In genomic region chr13:43199749-43200148, GRCm38 (mm10) we compare ENCODE assay signal across 9 mouse cellular contexts. TPM values are rescaled to one million over a fixed set of nuclear protein-coding genes. Genes with fewer than 3 reads are reported as not detected.
A peak's percentile ranks its signal among the peaks of the same experiment; 100 is the strongest.
DNase-seq lines count a peak whose midpoint lies in the region; ATAC-seq and TF ChIP-seq lines count a peak whose summit lies in the region.
"Had no signal": no experiment of that assay in that cellular context is flagged by ENCODE, and none has a peak within 500 bp of the region (broad histone marks: within the 10 kb centered on the region; RNA-seq: fewer than 3 reads in every experiment).

No protein-coding gene starts in this region.

- H3K4me2 ChIP-seq in heart, embryonic 11.5 days = no peak overlapping the region
- H3K4me2 ChIP-seq: liver, embryonic 15.5 days had no signal

- peak; percentile 75; the same call in 1 of the 2 replicates for TF ChIP-seq CTCF in spleen, adult 2 months (IDR thresholded peaks at IDR 0.05; ENCODE audit: extremely low read depth, insufficient read depth, insufficient read length, insufficient replicate concordance)

- WGBS in heart, embryonic 11.5 days (ENCODE audit: insufficient replicate concordance) = 66% methylated on average over 5 of the region's 5 CpGs
- WGBS in spleen, adult 2 months = 65% methylated on average over 5 of the region's 5 CpGs

- intact Hi-C loops in heart, postnatal 14 days (cut with DNase I) = loop anchor here (2.0 to 5.0 kb wide), 4 partner anchors 38 to 168 kb away; partner anchors contain the start of gene Sirt5

- no peak overlapping the region for H3K4me3 ChIP-seq in heart, embryonic 11.5 days (ENCODE audit: low read depth, low read length)
- no peak overlapping the region for H3K4me3 ChIP-seq in spleen, adult 2 months (ENCODE audit: extremely low read depth, insufficient read depth, insufficient read length)
- H3K4me3 ChIP-seq: liver, embryonic 15.5 days had no signal

- H3K27me3 ChIP-seq in heart, embryonic 11.5 days (ENCODE audit: control insufficient read depth, insufficient read depth, low read length) = peaks cover 3% of the 10 kb centered on the region; the same call in 1 of the 2 replicates
- no peaks in the 10 kb centered on the region for H3K27me3 ChIP-seq in spleen, adult 2 months (ENCODE audit: control insufficient read depth, insufficient read depth, low read length)

- ATAC-seq in heart, embryonic 11.5 days (replicated peaks; ENCODE audit: insufficient number of reproducible peaks, low FRiP score, low TSS enrichment) = no peak
- peak; percentile 34; the same call in 1 of the 2 replicates for ATAC-seq in monocyte, adult 5-6 weeks (replicated peaks; ENCODE audit: insufficient number of reproducible peaks, low FRiP score, low TSS enrichment, poor library complexity, severe bottlenecking)
- ATAC-seq in erythroid progenitor cell, adult 5-6 weeks (replicated peaks; ENCODE audit: low FRiP score, poor library complexity, severe bottlenecking) = no peak

- DNase-seq in heart, postnatal 14 days = peak; percentile 36 to 59
- peak in 1 of 2 experiments; percentile 61 for DNase-seq in spleen, adult 2 months (ENCODE audit: low read depth in 1 of 2, low spot score in 2 of 2)
- no peak for DNase-seq in spleen, adult 12 weeks (ENCODE audit: low spot score)
- peak; percentile 65 to 68 for DNase-seq in cerebellum, postnatal 36 days
- DNase-seq in urinary bladder, postnatal 10 days (ENCODE audit: low spot score) = no peak

- H3K4me1 ChIP-seq in heart, embryonic 11.5 days (ENCODE audit: control insufficient read depth, insufficient read depth, low read length) = peaks cover 31% of the 10 kb centered on the region
- no peaks in the 10 kb centered on the region for H3K4me1 ChIP-seq in spleen, adult 2 months (ENCODE audit: control insufficient read depth, insufficient read depth, insufficient read length)

- no peak overlapping the region for H3K27ac ChIP-seq in heart, embryonic 11.5 days (ENCODE audit: low read depth, low read length)
- H3K27ac ChIP-seq in spleen, adult 2 months (ENCODE audit: insufficient read depth, low read length) = no peak overlapping the region
- H3K27ac ChIP-seq: liver, embryonic 15.5 days had no signal

- no peak for TF ChIP-seq POLR2A in spleen, adult 2 months (IDR thresholded peaks at IDR 0.05; ENCODE audit: low read depth, low read length)

- H3K9ac ChIP-seq in heart, embryonic 11.5 days (ENCODE audit: low read depth, low read length) = no peak overlapping the region
- H3K9ac ChIP-seq: liver, embryonic 15.5 days had no signal

- H3K36me3 ChIP-seq in heart, embryonic 11.5 days (ENCODE audit: control insufficient read depth, insufficient read depth, low read length) = no peaks in the 10 kb centered on the region; the same call in 1 of the 2 replicates
- no peaks in the 10 kb centered on the region for H3K36me3 ChIP-seq in spleen, adult 2 months (ENCODE audit: control insufficient read depth, insufficient read depth, low read length)
- H3K36me3 ChIP-seq: liver, embryonic 15.5 days had no signal

- no peaks in the 10 kb centered on the region for H3K9me3 ChIP-seq in heart, embryonic 11.5 days (replicated peaks; ENCODE audit: control insufficient read depth, low read length)
- H3K9me3 ChIP-seq: liver, embryonic 15.5 days had no signal

RNA-seq across cellular contexts. Expression of gene Tbc1d7, which starts 28.4 kb away (rescaled TPM):
- total RNA-seq in heart, postnatal 14 days (2021) = 10 to 100 TPM; 29.7 to 35.3 TPM
- 51.1 and 54.2 TPM in 2 replicates for polyA plus RNA-seq in heart, embryonic 11.5 days (2014; fragmentation: Nextera tagmentation; extraction: Ambion mirVana)
- 5.7 and 6.3 TPM in 2 replicates for polyA plus RNA-seq in spleen, adult 2 months (2012; rRNA removed)
- total RNA-seq in monocyte, adult 5-6 weeks (2017) = 4.5 to 5.2 TPM in 2 of 3 replicates, not detected in the other
- 1.4 TPM in 1 of 2 replicates, not detected in the other for total RNA-seq in erythroid progenitor cell, adult 5-6 weeks (2015; ENCODE audit: low replicate concordance)
- total RNA-seq in erythroid progenitor cell, adult 5-6 weeks (2017; ENCODE audit: low replicate concordance) = 1.4 TPM in 1 of 2 replicates, not detected in the other

Comparison
In these comparisons a context has a peak if more than half of its experiments do, and no peak if none do; other contexts are left out.
1. DNase-seq: peak in heart, postnatal 14 days (2 of 2) and cerebellum, postnatal 36 days (2 of 2); none in spleen, adult 12 weeks (single experiment) and urinary bladder, postnatal 10 days (single experiment).